Mouse (Mus musculus) limb, embryonic 11.5 days (tissue): ENCODE measurements around the gene Card10. TPM values are rescaled to one million over a fixed set of nuclear protein-coding genes. Genes with fewer than 3 reads are reported as not detected.

ENCODE experiments used
- ATAC-seq: fragments of 200-750 bp; cut with Nextera tagmentation; 2 replicates; pipeline ENCODE4 v1.8.0; 2017; ENCODE audit warnings: low read depth; ENCODE audit not compliant: insufficient number of reproducible peaks, low FRiP score, low TSS enrichment
- DNase-seq: peaks from one replicate; pipeline ENCODE4 v3.0.0-alpha.2; 2015; ENCODE audit warnings: low spot score
- H3K27ac ChIP-seq: fragments of 300-500 bp; sonication (generic); replicated peaks from 2 replicates; pipeline ENCODE4 v1.5.1; 2014; ENCODE audit warnings: low read depth, mild to moderate bottlenecking, low read length
- H3K27me3 ChIP-seq: fragments of 300-500 bp; sonication (generic); 2 replicates; pipeline ENCODE4 v1.6.1; 2014; ENCODE audit warnings: mild to moderate bottlenecking, low read length, mixed read lengths; ENCODE audit not compliant: control insufficient read depth, insufficient read depth
- H3K36me3 ChIP-seq: fragments of 300-500 bp; sonication (generic); 2 replicates; pipeline ENCODE4 v1.6.1; 2014; ENCODE audit warnings: mild to moderate bottlenecking, low read length, moderate library complexity, mixed read lengths; ENCODE audit not compliant: control insufficient read depth, insufficient read depth
- H3K4me1 ChIP-seq: fragments of 300-500 bp; sonication (generic); 2 replicates; pipeline ENCODE4 v1.6.1; 2014; ENCODE audit warnings: low read length, mixed read lengths; ENCODE audit not compliant: control insufficient read depth, insufficient read depth
- H3K4me2 ChIP-seq: fragments of 300-500 bp; sonication (generic); 2 replicates; pipeline ENCODE4 v1.6.1; 2014; ENCODE audit warnings: low read depth, mild to moderate bottlenecking, moderate library complexity; ENCODE audit not compliant: severe bottlenecking
- H3K4me3 ChIP-seq: fragments of 300-500 bp; sonication (generic); 2 replicates; pipeline ENCODE4 v1.5.1; 2014; ENCODE audit warnings: low read depth, low read length
- H3K9ac ChIP-seq: fragments of 300-500 bp; sonication (generic); 2 replicates; pipeline ENCODE4 v1.6.1; 2014; ENCODE audit warnings: mild to moderate bottlenecking, low read length
- H3K9me3 ChIP-seq: fragments of 300-500 bp; sonication (generic); 2 replicates; pipeline ENCODE4 v1.6.1; 2016; ENCODE audit warnings: low read length; ENCODE audit not compliant: control insufficient read depth
- WGBS: fragments of 180-500 bp; shearing (Covaris S2); extraction: QIAGEN DNeasy Blood & Tissue Kit; methylation state at CpG from one replicate; pipeline ENCODE4 v1.1.7; 2014; 5-methylcytosine and 5-hydroxymethylcytosine counted together
- polyA plus RNA-seq: library from polyadenylated mRNA; unstranded; fragments of >200 nt; fragmentation: Nextera tagmentation; extraction: Ambion mirVana; gene quantifications from 2 replicates; pipeline ENCODE4 v1.2.1, GENCODE M21; 2014

Card10 gene
- polyA plus RNA-seq, 1 experiment from 2014 or later = 3.5 TPM

DNA sequence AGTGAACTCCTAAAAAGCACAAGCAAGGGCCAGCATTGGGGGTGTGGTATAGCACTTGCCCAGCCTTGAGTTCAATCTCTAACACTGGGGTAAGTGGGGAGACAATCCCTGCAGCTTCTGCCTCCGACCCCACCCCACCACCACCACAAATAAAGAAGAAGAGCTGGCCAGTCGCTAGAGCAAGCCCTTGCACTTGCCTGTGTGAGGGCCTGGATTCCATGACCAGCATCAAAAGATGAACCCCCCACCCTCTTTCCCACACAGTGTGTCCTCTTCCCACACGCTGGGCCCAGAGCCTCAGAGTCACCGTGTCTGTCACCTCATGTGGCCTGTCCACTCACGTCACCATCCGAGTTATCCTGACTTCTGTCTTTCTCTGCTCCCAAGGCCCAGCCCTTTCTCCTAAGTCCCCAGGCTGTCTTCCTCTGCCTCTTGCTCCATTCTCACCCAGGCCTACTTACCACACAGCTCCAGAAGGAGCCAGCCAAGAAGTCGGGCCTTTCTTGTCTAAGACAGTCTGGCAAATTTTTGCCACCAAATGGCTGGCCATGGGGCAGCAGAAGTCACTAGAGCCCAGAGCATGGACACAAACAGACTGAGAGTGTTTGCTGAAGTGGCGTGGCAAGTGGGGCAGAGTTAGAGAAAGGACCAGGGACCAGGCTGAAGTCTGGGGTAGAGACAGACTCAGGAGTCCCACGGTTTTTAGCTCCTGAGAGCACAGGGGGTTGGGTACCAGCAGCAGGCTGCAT, 32.4 kb downstream of the Card10 start:
- Histone ChIP-seq H3K27me3 (no peaks in the 10 kb centered on the region), H3K4me1 (peaks cover 7% of the 10 kb centered on the region), H3K36me3 (no peaks in the 10 kb centered on the region), H3K4me2 (no peak overlapping the region), H3K9me3 (no peaks in the 10 kb centered on the region), H3K9ac (no peak overlapping the region), H3K27ac (no peak overlapping the region), H3K4me3 (no peak overlapping the region)
- no peak for ATAC-seq
- DNase-seq = no peak
- 71% methylated on average over 9 of the region's 9 CpGs for WGBS

DNA sequence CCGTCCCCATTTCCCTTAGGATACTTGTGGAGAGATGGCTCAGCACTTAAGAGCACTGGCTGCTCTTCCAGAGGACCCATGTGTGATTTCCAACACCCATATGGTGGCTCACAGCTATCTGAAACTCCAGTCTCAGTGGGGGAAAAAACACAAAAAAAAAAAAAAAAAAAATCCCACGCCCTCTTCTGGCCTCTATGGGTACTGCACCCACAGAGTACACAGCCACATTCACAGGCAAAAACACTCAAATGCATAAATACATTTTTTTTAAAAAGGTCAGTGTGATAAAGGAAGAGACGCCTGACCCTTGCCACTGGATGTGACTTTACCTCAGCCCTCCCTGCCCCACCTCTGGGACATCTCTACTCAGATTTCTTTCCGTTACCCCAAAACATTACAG, 33.8 kb downstream of the Card10 start:
- H3K36me3 ChIP-seq = no peaks in the 10 kb centered on the region
- ATAC-seq = no peak
- H3K4me2 ChIP-seq = no peak overlapping the region
- H3K27me3 ChIP-seq = no peaks in the 10 kb centered on the region
- 88% methylated on average over 4 of the region's 4 CpGs for WGBS
- H3K9me3 ChIP-seq = no peaks in the 10 kb centered on the region
- DNase-seq = no peak
- no peak overlapping the region for H3K9ac ChIP-seq
- no peak overlapping the region for H3K27ac ChIP-seq
- no peak overlapping the region for H3K4me3 ChIP-seq
- H3K4me1 ChIP-seq = peaks cover 7% of the 10 kb centered on the region

DNA sequence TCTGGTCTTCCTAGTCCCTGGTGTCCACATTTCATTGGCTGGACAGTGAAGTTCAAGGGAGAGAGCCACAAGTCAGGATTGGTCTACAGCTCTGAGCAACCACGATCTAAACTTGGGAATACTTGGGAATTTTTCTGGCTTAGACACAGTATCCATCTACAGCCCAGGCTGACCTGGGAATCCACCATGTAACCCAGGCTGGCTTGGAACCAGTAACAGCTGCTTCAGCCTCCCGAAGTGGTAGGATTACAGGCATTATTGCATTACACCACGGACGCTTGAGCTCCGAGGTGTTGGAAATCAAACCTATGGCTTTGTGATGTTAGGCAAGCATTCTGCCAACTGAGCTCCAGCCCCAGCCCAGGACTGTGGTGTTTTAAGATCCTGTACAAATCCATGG, 39.1 kb downstream of the Card10 start:
- H3K4me2 ChIP-seq = no peak overlapping the region
- H3K4me3 ChIP-seq = no peak overlapping the region
- 0 out of 2 replicates have a peak, but pooled peaks cover 3% of the 10 kb centered on the region for H3K4me1 ChIP-seq
- WGBS = 83% methylated on average over 5 of the region's 5 CpGs
- no peaks in the 10 kb centered on the region for H3K9me3 ChIP-seq
- DNase-seq (no peak), ATAC-seq (no peak)
- no peak overlapping the region for H3K9ac ChIP-seq
- H3K27ac ChIP-seq = no peak overlapping the region
- no peaks in the 10 kb centered on the region for H3K27me3 ChIP-seq
- H3K36me3 ChIP-seq = no peaks in the 10 kb centered on the region

DNA sequence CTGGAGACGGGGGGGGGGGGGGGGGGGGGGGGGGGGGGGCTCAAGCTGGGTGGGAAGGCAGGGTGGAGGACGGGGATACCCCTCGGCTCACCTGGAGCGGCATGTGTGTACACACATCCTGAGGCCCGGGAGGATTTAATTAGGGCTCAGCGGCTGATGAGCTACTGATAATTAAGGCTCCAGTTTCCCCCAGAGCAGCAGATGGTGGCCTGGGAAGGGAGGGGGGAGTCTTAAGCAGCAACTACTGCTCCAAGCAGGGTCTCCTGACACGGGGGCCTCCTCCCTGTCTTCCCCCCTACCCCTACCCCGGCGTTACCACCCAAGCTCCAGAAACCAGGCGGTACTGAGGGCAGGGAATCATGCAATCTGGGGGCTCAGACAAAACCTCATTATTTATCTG, 39.6 kb downstream of the Card10 start:
- 21% methylated on average over 9 of the region's 10 CpGs for WGBS
- H3K36me3 ChIP-seq = no peaks in the 10 kb centered on the region
- H3K4me3 ChIP-seq = no peak overlapping the region
- H3K27me3 ChIP-seq = no peaks in the 10 kb centered on the region
- H3K4me2 ChIP-seq = no peak overlapping the region
- H3K27ac ChIP-seq = no peak overlapping the region
- H3K9me3 ChIP-seq = no peaks in the 10 kb centered on the region
- DNase-seq = no peak
- 0 out of 2 replicates have a peak, but pooled peaks cover 3% of the 10 kb centered on the region for H3K4me1 ChIP-seq
- no peak for ATAC-seq
- no peak overlapping the region for H3K9ac ChIP-seq

DNA sequence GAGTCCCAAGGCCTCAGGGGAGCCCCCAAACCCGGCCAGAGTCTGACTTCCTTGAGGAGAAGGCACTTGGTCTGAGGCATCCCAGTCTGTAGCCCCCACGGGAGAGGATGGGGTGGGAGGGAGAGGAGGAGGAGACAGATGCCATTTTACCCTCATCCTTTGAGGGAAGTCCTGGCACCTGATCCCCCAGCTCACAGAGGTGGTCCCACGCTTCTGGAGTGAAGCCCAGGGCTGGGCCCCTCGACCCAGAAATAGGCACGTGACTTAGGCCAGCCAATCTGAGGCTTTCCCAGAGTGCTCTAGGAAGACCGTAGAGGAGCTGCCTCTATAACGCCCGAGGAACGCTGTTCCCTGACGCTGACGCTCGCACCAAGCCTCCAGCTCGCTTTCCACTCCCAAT, 41.7 kb downstream of the Card10 start:
- ATAC-seq (no peak), DNase-seq (no peak)
- no peaks in the 10 kb centered on the region for H3K9me3 ChIP-seq
- 0 out of 2 replicates have a peak, but pooled peaks cover 3% of the 10 kb centered on the region for H3K4me1 ChIP-seq
- 83% methylated on average over 13 of the region's 13 CpGs for WGBS
- H3K4me3 ChIP-seq = no peak overlapping the region
- no peak overlapping the region for H3K4me2 ChIP-seq
- no peak overlapping the region for H3K9ac ChIP-seq
- no peaks in the 10 kb centered on the region for H3K27me3 ChIP-seq
- H3K36me3 ChIP-seq = no peaks in the 10 kb centered on the region
- H3K27ac ChIP-seq = no peak overlapping the region

DNA sequence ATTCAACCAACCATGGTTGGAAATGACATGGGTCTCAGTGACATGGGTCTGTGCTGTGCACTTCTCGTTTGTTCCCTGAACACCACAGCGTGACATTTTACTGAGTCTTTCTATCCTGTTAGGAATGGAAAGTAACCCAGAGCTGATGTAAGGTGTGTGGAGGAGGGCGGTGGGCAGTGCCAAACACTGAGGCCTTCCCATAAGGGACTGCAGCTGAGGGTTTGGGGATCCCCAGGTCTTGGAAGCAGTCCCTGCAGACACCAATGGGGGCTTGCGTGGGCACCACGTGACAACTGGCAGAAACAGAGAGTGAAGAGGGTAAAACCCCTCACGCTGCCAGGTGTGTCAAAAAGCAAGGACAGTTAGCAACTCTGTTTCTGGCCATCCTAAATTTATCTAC, 44.7 kb downstream of the Card10 start:
- Histone ChIP-seq H3K27me3 (no peaks in the 10 kb centered on the region), H3K9ac (no peak overlapping the region), H3K9me3 (no peaks in the 10 kb centered on the region), H3K4me2 (no peak overlapping the region), H3K27ac (no peak overlapping the region), H3K4me3 (no peak overlapping the region), H3K36me3 (no peaks in the 10 kb centered on the region), H3K4me1 (no peaks in the 10 kb centered on the region)
- no peak for ATAC-seq
- no peak for DNase-seq
- 88% methylated on average over 6 of the region's 6 CpGs for whole genome bisulfite sequencing

DNA sequence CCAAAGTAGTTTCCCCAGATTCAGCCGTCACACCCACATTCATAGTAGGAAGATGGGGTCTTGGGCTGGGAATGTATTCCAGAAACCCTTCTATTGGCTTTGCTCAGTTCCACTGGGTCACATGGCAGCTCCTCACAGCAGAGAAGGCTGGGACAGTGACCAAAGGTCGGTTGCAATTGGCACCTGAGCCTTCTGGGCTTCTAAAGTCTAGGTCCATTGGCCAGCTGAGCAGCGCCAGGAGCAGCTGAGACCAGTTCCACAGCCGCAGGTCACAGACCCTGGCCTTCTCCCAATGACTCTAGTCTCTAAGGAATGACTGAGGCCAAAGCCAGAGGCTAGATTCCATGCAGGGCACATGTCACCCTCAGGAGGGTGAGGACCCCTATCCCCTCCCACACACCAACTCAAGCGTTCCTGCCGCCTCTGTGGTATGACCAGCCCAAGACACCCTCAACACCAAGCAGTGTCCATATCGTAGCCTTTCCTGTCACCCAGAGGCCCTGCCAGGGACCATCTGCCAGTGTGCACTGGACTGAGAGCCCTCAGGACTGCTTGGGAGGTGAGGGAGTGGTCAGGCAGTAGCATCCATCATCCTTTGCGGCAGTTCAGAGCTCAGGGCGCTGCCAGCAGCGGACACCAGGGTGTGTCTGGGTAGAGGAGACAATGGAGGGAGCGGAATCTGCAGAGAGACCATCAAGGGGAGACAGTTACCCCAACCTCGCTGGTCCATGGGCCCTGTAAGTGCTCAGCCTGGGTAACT, 46.7 kb downstream of the Card10 start:
- Histone ChIP-seq H3K9ac (no peak overlapping the region), H3K36me3 (no peaks in the 10 kb centered on the region), H3K4me2 (no peak overlapping the region), H3K9me3 (no peaks in the 10 kb centered on the region), H3K4me3 (no peak overlapping the region), H3K27ac (no peak overlapping the region), H3K4me1 (no peaks in the 10 kb centered on the region), H3K27me3 (no peaks in the 10 kb centered on the region)
- 74% methylated on average over 12 of the region's 12 CpGs for WGBS
- DNase-seq (no peak), ATAC-seq (no peak)

DNA sequence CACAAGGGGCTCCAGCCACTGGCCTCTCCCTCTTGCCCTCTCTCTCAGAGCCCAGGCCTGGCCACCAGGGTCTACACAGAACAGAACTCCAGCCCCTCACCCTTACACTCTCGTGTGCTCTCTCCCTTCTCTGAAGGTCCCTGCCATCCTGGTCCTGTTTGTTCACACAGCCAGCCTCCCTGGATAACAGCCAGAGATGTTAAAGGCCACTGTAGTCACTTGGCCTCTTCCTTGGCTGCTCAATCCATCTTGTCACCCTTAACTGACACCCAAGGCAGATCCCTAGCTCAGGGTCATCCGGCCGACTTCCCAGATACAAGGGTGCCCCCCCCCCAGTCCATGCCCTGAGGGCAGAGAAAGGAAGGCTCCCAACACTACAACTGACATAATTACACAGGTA, 47.6 kb downstream of the Card10 start:
- no peaks in the 10 kb centered on the region for H3K9me3 ChIP-seq
- H3K4me3 ChIP-seq = no peak overlapping the region
- no peak overlapping the region for H3K27ac ChIP-seq
- no peak for DNase-seq
- H3K4me1 ChIP-seq = no peaks in the 10 kb centered on the region
- no peak overlapping the region for H3K4me2 ChIP-seq
- no peak for ATAC-seq
- WGBS = 54% methylated on average over 3 of the region's 3 CpGs
- H3K9ac ChIP-seq = no peak overlapping the region
- H3K36me3 ChIP-seq = no peaks in the 10 kb centered on the region
- no peaks in the 10 kb centered on the region for H3K27me3 ChIP-seq
